In the genomic region with DNA sequence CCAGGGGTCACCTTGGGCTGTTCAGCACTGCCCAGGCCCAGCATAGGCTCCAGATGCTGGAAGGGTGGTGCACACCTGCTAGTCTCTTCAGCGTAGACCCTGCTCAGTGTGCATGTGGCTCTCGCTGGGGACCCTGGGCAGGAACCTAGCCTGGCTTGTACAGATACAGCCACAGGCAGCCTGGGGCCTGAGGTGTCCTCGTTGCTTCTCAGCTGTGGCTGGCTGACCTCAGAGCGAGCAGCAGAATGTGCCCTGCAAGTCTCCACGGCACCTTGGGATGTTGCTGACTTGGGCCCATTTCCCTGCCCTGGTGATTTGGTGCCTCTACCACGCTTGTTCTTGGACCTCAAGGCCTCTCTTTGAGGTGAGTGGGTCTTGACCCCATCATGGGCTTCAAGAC, we compare ENCODE assay signal across 14 mouse cellular contexts. TPM values are rescaled to one million over a fixed set of nuclear protein-coding genes. Genes with fewer than 3 reads are reported as not detected.
A peak's percentile ranks its signal among the peaks of the same experiment; 100 is the strongest.
DNase-seq lines count a peak whose midpoint lies in the region; ATAC-seq and TF ChIP-seq lines count a peak whose summit lies in the region.
"Had no signal": no experiment of that assay in that cellular context is flagged by ENCODE, and none has a peak within 500 bp of the region (broad histone marks: within the 10 kb centered on the region; RNA-seq: fewer than 3 reads in every experiment).

No protein-coding gene starts in this region.

- H3K27me3 ChIP-seq in erythroblast, embryonic 14.5 days (ENCODE audit: control insufficient read depth): peaks cover 34% of the 10 kb centered on the region
- H3K27me3 ChIP-seq in G1E (ENCODE audit: insufficient read depth, low read length): peaks cover 32% of the 10 kb centered on the region
- no peaks in the 10 kb centered on the region for H3K27me3 ChIP-seq in forebrain, embryonic 16.5 days (replicated peaks; ENCODE audit: control insufficient read depth, insufficient read depth, low read length)
- H3K27me3 ChIP-seq in liver, postnatal 0 days (ENCODE audit: insufficient read depth, low read length): peaks cover 17% of the 10 kb centered on the region
- H3K27me3 ChIP-seq in limb, embryonic 10.5 days (ENCODE audit: low read depth, poor library complexity, severe bottlenecking): peaks cover 27% of the 10 kb centered on the region

- H3K4me1 ChIP-seq in erythroblast, embryonic 14.5 days (ENCODE audit: control insufficient read depth): peaks cover 82% of the 10 kb centered on the region
- peaks cover 58% of the 10 kb centered on the region for H3K4me1 ChIP-seq in G1E (ENCODE audit: insufficient read depth, low read depth, low read length)
- H3K4me1 ChIP-seq in forebrain, embryonic 16.5 days (replicated peaks; ENCODE audit: control insufficient read depth, insufficient read depth, low read length): peaks cover 50% of the 10 kb centered on the region
- no peaks in the 10 kb centered on the region; the same call in 1 of the 2 replicates for H3K4me1 ChIP-seq in liver, postnatal 0 days (ENCODE audit: insufficient read depth)
- H3K4me1 ChIP-seq in limb, embryonic 10.5 days: peaks cover 27% of the 10 kb centered on the region

- 81% methylated on average over 6 of the region's 6 CpGs for WGBS in forebrain, embryonic 16.5 days
- WGBS in liver, postnatal 0 days (ENCODE audit: insufficient replicate concordance): 68% methylated on average over 6 of the region's 6 CpGs
- 83% methylated on average over 6 of the region's 6 CpGs for WGBS in limb, embryonic 10.5 days

- peak overlapping the region; percentile 58; the same call in 1 of the 2 replicates for H3K9ac ChIP-seq in forebrain, embryonic 16.5 days (replicated peaks; ENCODE audit: low read depth, low read length)
- no peak overlapping the region for H3K9ac ChIP-seq in liver, postnatal 0 days (replicated peaks)
- H3K9ac ChIP-seq: kidney, embryonic 15.5 days; stomach, embryonic 15.5 days had no signal

- peak overlapping the region; percentile 58 for H3K4me2 ChIP-seq in forebrain, embryonic 16.5 days (ENCODE audit: low read length)
- H3K4me2 ChIP-seq in liver, postnatal 0 days (ENCODE audit: low read depth, low read length): peak overlapping the region; percentile 16; the same call in 1 of the 2 replicates
- H3K4me2 ChIP-seq: stomach, embryonic 15.5 days had no signal

- TF ChIP-seq EP300 in liver, postnatal 0 days (IDR thresholded peaks at IDR 0.05; ENCODE audit: low read depth): no peak

- peaks cover 43% of the 10 kb centered on the region for H3K36me3 ChIP-seq in erythroblast, embryonic 14.5 days (ENCODE audit: control insufficient read depth)
- H3K36me3 ChIP-seq in G1E (replicated peaks): peaks cover 74% of the 10 kb centered on the region
- H3K36me3 ChIP-seq in forebrain, embryonic 16.5 days (ENCODE audit: control insufficient read depth, insufficient read depth): peaks cover 15% of the 10 kb centered on the region
- peaks cover 38% of the 10 kb centered on the region for H3K36me3 ChIP-seq in liver, postnatal 0 days (replicated peaks; ENCODE audit: insufficient read depth, low read length)
- peaks cover 42% of the 10 kb centered on the region for H3K36me3 ChIP-seq in limb, embryonic 10.5 days

- no peak for DNase-seq in G1E (ENCODE audit: low spot score)
- no peak for DNase-seq in liver, postnatal 0 days
- DNase-seq in embryo, embryonic 10 days (ENCODE audit: low spot score): no peak
- DNase-seq in limb, embryonic 10.5 days (ENCODE audit: low spot score): no peak
- no peak for DNase-seq in cerebellum, adult 9-11 months
- DNase-seq: heart, postnatal 10 days; lung, postnatal 36 days had no signal

- TF ChIP-seq CTCF in G1E (IDR thresholded peaks at IDR 0.05; ENCODE audit: low read depth, low read length): no peak
- no peak for TF ChIP-seq CTCF in liver, postnatal 0 days (IDR thresholded peaks at IDR 0.05; ENCODE audit: low read depth)

- H3K4me3 ChIP-seq in erythroblast, embryonic 14.5 days (replicated peaks): peak overlapping the region; percentile 55
- H3K4me3 ChIP-seq in G1E (ENCODE audit: low read depth, low read length): peak overlapping the region; percentile 7; the same call in 1 of the 2 replicates
- no peak overlapping the region for H3K4me3 ChIP-seq in forebrain, embryonic 16.5 days (replicated peaks; ENCODE audit: low read length)
- H3K4me3 ChIP-seq in liver, postnatal 0 days (ENCODE audit: low read depth, low read length): no peak overlapping the region
- no peak overlapping the region for H3K4me3 ChIP-seq in limb, embryonic 10.5 days
- H3K4me3 ChIP-seq: kidney, embryonic 15.5 days; stomach, embryonic 15.5 days had no signal

- no peaks in the 10 kb centered on the region for H3K9me3 ChIP-seq in erythroblast, embryonic 14.5 days (ENCODE audit: control insufficient read depth, low read length)
- H3K9me3 ChIP-seq in G1E (replicated peaks): no peaks in the 10 kb centered on the region
- no peaks in the 10 kb centered on the region for H3K9me3 ChIP-seq in forebrain, embryonic 16.5 days (ENCODE audit: control insufficient read depth, low read length)
- no peaks in the 10 kb centered on the region for H3K9me3 ChIP-seq in liver, postnatal 0 days (ENCODE audit: low read length)
- H3K9me3 ChIP-seq in limb, embryonic 10.5 days (replicated peaks): no peaks in the 10 kb centered on the region
- H3K9me3 ChIP-seq: kidney, embryonic 15.5 days; stomach, embryonic 15.5 days had no signal

- no peak for ATAC-seq in erythroblast, adult 5-6 weeks (replicated peaks; ENCODE audit: low FRiP score, poor library complexity, severe bottlenecking)
- no peak; the same call in 1 of the 2 replicates for ATAC-seq in G1E (ENCODE audit: extremely low read depth, insufficient number of reproducible peaks, low FRiP score, poor library complexity, severe bottlenecking)
- ATAC-seq in forebrain, embryonic 16.5 days: no peak
- no peak for ATAC-seq in liver, postnatal 0 days

- H3K27ac ChIP-seq in forebrain, embryonic 16.5 days (ENCODE audit: low read length): no peak overlapping the region; the same call in 1 of the 2 replicates
- no peak overlapping the region for H3K27ac ChIP-seq in liver, postnatal 0 days (ENCODE audit: low read depth)
- H3K27ac ChIP-seq in limb, embryonic 10.5 days: no peak overlapping the region; the same call in 1 of the 2 replicates
- H3K27ac ChIP-seq: kidney, embryonic 15.5 days; stomach, embryonic 15.5 days had no signal

RNA-seq across cellular contexts. Expression of gene Nacad, which starts 6.0 kb away (rescaled TPM):
- polyA plus RNA-seq in erythroblast, embryonic 14.5 days (2012): 1.7 and 3.1 TPM in 2 replicates
- total RNA-seq in erythroblast, adult 5-6 weeks (2015; ENCODE audit: low replicate concordance): 0.19 and 2.3 TPM in 2 replicates
- not detected in 2 replicates for total RNA-seq in erythroblast, adult 5-6 weeks (2017; ENCODE audit: low replicate concordance)
- total RNA-seq in G1E (2014; fragmentation: Nextera tagmentation): not detected in 2 replicates
- under 0.01 and 0.05 TPM in 2 replicates for total RNA-seq in G1E (2017)
- polyA plus RNA-seq in G1E (2012): not detected in 2 replicates
- 62.5 and 71.1 TPM in 2 replicates for polyA plus RNA-seq in forebrain, embryonic 16.5 days (2015; fragmentation: Nextera tagmentation; extraction: Ambion mirVana)
- 1.5 and 1.6 TPM in 2 replicates for polyA plus RNA-seq in liver, postnatal 0 days (2015; fragmentation: Nextera tagmentation; extraction: Ambion mirVana)
- 0.35 and 0.59 TPM in 2 replicates for polyA plus RNA-seq in limb, embryonic 10.5 days (2016; fragmentation: Nextera tagmentation; extraction: Ambion mirVana)

RNA-seq across cellular contexts. Expression of gene Tbrg4, which starts 26.0 kb away (rescaled TPM):
- polyA plus RNA-seq in erythroblast, embryonic 14.5 days (2012): 6.6 and 9.6 TPM in 2 replicates
- total RNA-seq in erythroblast, adult 5-6 weeks (2015; ENCODE audit: low replicate concordance): 8.8 and 10.4 TPM in 2 replicates
- total RNA-seq in erythroblast, adult 5-6 weeks (2017; ENCODE audit: low replicate concordance): 10.3 and 18.3 TPM in 2 replicates
- total RNA-seq in G1E (2014; fragmentation: Nextera tagmentation) (71.1 and 72.1 TPM in 2 replicates), G1E (2017) (30.0 and 33.7 TPM in 2 replicates)
- 211 and 218 TPM in 2 replicates for polyA plus RNA-seq in G1E (2012)
- polyA plus RNA-seq in forebrain, embryonic 16.5 days (2015; fragmentation: Nextera tagmentation; extraction: Ambion mirVana): 28.2 and 32.2 TPM in 2 replicates
- polyA plus RNA-seq in liver, postnatal 0 days (2015; fragmentation: Nextera tagmentation; extraction: Ambion mirVana): 19.6 and 23.5 TPM in 2 replicates
- 70.3 and 85.2 TPM in 2 replicates for polyA plus RNA-seq in limb, embryonic 10.5 days (2016; fragmentation: Nextera tagmentation; extraction: Ambion mirVana)

RNA-seq across cellular contexts. Expression of gene Wap, which starts 38.6 kb away (rescaled TPM):
- not detected in 2 replicates for polyA plus RNA-seq in erythroblast, embryonic 14.5 days (2012)
- total RNA-seq in erythroblast, adult 5-6 weeks (2015; ENCODE audit: low replicate concordance): not detected in 2 replicates
- total RNA-seq in erythroblast, adult 5-6 weeks (2017; ENCODE audit: low replicate concordance): not detected in 2 replicates
- total RNA-seq in G1E (2014; fragmentation: Nextera tagmentation): not detected in 2 replicates
- not detected in 2 replicates for total RNA-seq in G1E (2017)
- polyA plus RNA-seq in G1E (2012): not detected in 2 replicates
- not detected in 2 replicates for polyA plus RNA-seq in forebrain, embryonic 16.5 days (2015; fragmentation: Nextera tagmentation; extraction: Ambion mirVana)
- not detected in 2 replicates for polyA plus RNA-seq in liver, postnatal 0 days (2015; fragmentation: Nextera tagmentation; extraction: Ambion mirVana)
- polyA plus RNA-seq in limb, embryonic 10.5 days (2016; fragmentation: Nextera tagmentation; extraction: Ambion mirVana): not detected in 2 replicates
- total RNA-seq: heart, postnatal 10 days; left cerebral cortex, postnatal 10 days had no signal
- polyA plus RNA-seq: C2C12; kidney, embryonic 15.5 days; stomach, embryonic 15.5 days had no signal

RNA-seq across cellular contexts. Expression of gene Ccm2, which starts 53.1 kb away (rescaled TPM):
- polyA plus RNA-seq in erythroblast, embryonic 14.5 days (2012): 2.3 and 2.8 TPM in 2 replicates
- total RNA-seq in erythroblast, adult 5-6 weeks (2015; ENCODE audit: low replicate concordance): 9.8 and 11.0 TPM in 2 replicates
- total RNA-seq in erythroblast, adult 5-6 weeks (2017; ENCODE audit: low replicate concordance): 10.3 and 15.7 TPM in 2 replicates
- total RNA-seq in G1E (2014; fragmentation: Nextera tagmentation) (16.8 and 22.5 TPM in 2 replicates), G1E (2017) (32.1 and 43.5 TPM in 2 replicates)
- polyA plus RNA-seq in G1E (2012): 34.9 and 37.3 TPM in 2 replicates
- polyA plus RNA-seq in forebrain, embryonic 16.5 days (2015; fragmentation: Nextera tagmentation; extraction: Ambion mirVana): 101 and 107 TPM in 2 replicates
- 33.9 and 34.9 TPM in 2 replicates for polyA plus RNA-seq in liver, postnatal 0 days (2015; fragmentation: Nextera tagmentation; extraction: Ambion mirVana)
- polyA plus RNA-seq in limb, embryonic 10.5 days (2016; fragmentation: Nextera tagmentation; extraction: Ambion mirVana): 125 and 132 TPM in 2 replicates

RNA-seq across cellular contexts. Expression of gene Ramp3, which starts 58.5 kb away (rescaled TPM):
- polyA plus RNA-seq in erythroblast, embryonic 14.5 days (2012): not detected in 2 replicates
- total RNA-seq in erythroblast, adult 5-6 weeks (2015; ENCODE audit: low replicate concordance): not detected in 2 replicates
- not detected in 2 replicates for total RNA-seq in erythroblast, adult 5-6 weeks (2017; ENCODE audit: low replicate concordance)
- not detected in 2 replicates for total RNA-seq in G1E (2014; fragmentation: Nextera tagmentation)
- total RNA-seq in G1E (2017): not detected in 2 replicates
- not detected in 2 replicates for polyA plus RNA-seq in G1E (2012)
- 7.9 and 8.1 TPM in 2 replicates for polyA plus RNA-seq in forebrain, embryonic 16.5 days (2015; fragmentation: Nextera tagmentation; extraction: Ambion mirVana)
- 0.20 and 0.28 TPM in 2 replicates for polyA plus RNA-seq in liver, postnatal 0 days (2015; fragmentation: Nextera tagmentation; extraction: Ambion mirVana)
- 2.6 and 3.3 TPM in 2 replicates for polyA plus RNA-seq in limb, embryonic 10.5 days (2016; fragmentation: Nextera tagmentation; extraction: Ambion mirVana)

Comparison
In these comparisons a context has a peak if more than half of its experiments do, and no peak if none do; other contexts are left out.
1. H3K4me3 ChIP-seq: peak in erythroblast, embryonic 14.5 days (single experiment) and G1E (single experiment); none in forebrain, embryonic 16.5 days (single experiment), liver, postnatal 0 days (single experiment) and limb, embryonic 10.5 days (single experiment).
2. RNA of gene Nacad, which starts 6.0 kb away (polyA plus RNA-seq): 62.5 to 71.1 TPM in forebrain, embryonic 16.5 days; 1.7 to 3.1 TPM in erythroblast, embryonic 14.5 days, 1.5 to 1.6 TPM in liver, postnatal 0 days, 0.35 to 0.59 TPM in limb, embryonic 10.5 days and not detected in G1E; every median in the first group is over 10 times any median in the second.